Mouse (Mus musculus) adrenal gland, postnatal 25 days (tissue): ENCODE results near the gene Rad51. TPM values are rescaled to one million over a fixed set of nuclear protein-coding genes. Genes with fewer than 3 reads are reported as not detected.

Experiments
- total RNA-seq: library from RNA; stranded (reverse); gene quantifications from 2 replicates; pipeline ENCODE4 v1.2.3, GENCODE M21; 2021

Gene Rad51
- total RNA-seq, 1 experiment from 2014 or later: 5.0 TPM

Other genes starting within 250 kb of the Rad51 start
- 42.6 and 54.4 TPM in 2 replicates for gene Bahd1, start 212.4 kb upstream of the Rad51 start, total RNA-seq
- 12.6 and 19.1 TPM in 2 replicates for gene Chst14, start 186.3 kb upstream of the Rad51 start, total RNA-seq
- gene Ccdc32, start 83.4 kb upstream of the Rad51 start, total RNA-seq: 16.3 and 19.0 TPM in 2 replicates
- 5.6 and 5.8 TPM in 2 replicates for gene Rpusd2, start 78.0 kb upstream of the Rad51 start, total RNA-seq
- gene Knl1, start 65.7 kb upstream of the Rad51 start, total RNA-seq: 3.8 TPM in 2 replicates
- 53.1 and 54.4 TPM in 2 replicates for gene Rmdn3, start 44.2 kb downstream of the Rad51 start, total RNA-seq
- 11.0 and 14.9 TPM in 2 replicates for gene Gchfr, start 55.0 kb downstream of the Rad51 start, total RNA-seq
- 0.30 TPM in 1 of 2 replicates, not detected in the other for gene Gm14137, start 61.7 kb downstream of the Rad51 start, total RNA-seq
- 42.3 and 45.0 TPM in 2 replicates for gene Zfyve19, start 95.8 kb downstream of the Rad51 start, total RNA-seq
- gene Dnajc17, start 96.0 kb downstream of the Rad51 start, total RNA-seq: 18.0 and 18.4 TPM in 2 replicates
- not detected in 2 replicates for gene Ppp1r14d, start 117.1 kb downstream of the Rad51 start, total RNA-seq
- gene Spint1, start 124.6 kb downstream of the Rad51 start, total RNA-seq: 4.0 and 4.6 TPM in 2 replicates
- gene Rhov, start 158.5 kb downstream of the Rad51 start, total RNA-seq: 0.49 TPM in 1 of 2 replicates, not detected in the other
- 18.5 and 21.1 TPM in 2 replicates for gene Vps18, start 175.9 kb downstream of the Rad51 start, total RNA-seq
- gene Dll4, start 213.0 kb downstream of the Rad51 start, total RNA-seq: 8.0 and 12.9 TPM in 2 replicates
- 5.0 and 10.2 TPM in 2 replicates for gene Chac1, start 238.4 kb downstream of the Rad51 start, total RNA-seq